Mouse (Mus musculus) common myeloid progenitor, adult 5-6 weeks (primary cell): ENCODE measurements around the gene Cytip. TPM values are rescaled to one million over a fixed set of nuclear protein-coding genes. Genes with fewer than 3 reads are reported as not detected.
A peak's percentile ranks its signal among the peaks of the same experiment; 100 is the strongest.

Experiments
- ATAC-seq: replicated peaks from 2 replicates; pipeline ENCODE4 v1.8.0; 2016; ENCODE audit warnings: low read depth, mild to moderate bottlenecking, moderate TSS enrichment, inconsistent platforms; ENCODE audit not compliant: poor library complexity, severe bottlenecking
- total RNA-seq: library from RNA; stranded (forward); fragments of 200-1000, 187-1606 nt; gene quantifications from 2 replicates; pipeline ENCODE4 v1.2.3, GENCODE M21; 2017

Gene Cytip
- 23.5 and 45.5 TPM in 2 replicates for total RNA-seq

DNA sequence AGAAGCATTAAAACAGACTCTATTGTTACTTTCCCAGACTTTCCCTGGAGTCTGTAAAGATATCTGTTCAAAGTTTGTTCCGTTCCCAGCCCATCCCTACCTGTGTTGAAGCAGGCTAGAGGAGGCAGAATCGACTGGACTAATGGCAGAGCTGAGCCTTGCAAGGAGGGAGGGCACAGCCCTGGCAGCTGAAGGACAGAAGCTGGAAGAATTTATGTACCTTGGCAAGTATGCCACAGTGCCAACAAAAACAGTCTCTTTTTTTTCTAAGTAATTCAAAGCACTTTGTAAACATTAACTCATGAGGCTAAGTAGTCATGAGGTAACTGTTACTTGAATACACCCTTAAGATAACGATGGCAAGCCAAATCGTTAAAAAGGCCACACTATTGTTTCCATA is at the start of gene Cytip:
Gene Cytip, minus strand, starts transcription at position 187 of the 400 bp plus-strand sequence.
- ATAC-seq, result no peak

DNA sequence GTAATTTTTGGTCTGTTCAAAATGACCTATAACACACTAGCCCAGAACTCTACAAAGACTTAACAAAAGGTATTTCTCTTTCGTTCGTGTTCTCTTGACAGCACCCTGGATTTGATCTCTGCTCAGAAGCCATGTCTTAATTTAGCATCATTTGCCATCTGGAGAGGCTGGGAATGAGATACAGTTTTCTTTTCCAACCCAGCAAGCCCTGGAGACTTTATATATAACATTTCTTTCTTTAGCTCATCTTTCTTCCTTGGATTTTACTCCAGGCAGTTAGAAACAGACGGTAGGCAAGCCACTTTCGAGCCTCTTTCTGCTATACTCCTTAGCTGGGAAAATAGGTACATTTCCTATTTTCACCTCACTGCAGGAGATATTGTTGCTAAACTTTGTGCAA is 45.3 kb upstream of the Cytip start:
- no peak for ATAC-seq

DNA sequence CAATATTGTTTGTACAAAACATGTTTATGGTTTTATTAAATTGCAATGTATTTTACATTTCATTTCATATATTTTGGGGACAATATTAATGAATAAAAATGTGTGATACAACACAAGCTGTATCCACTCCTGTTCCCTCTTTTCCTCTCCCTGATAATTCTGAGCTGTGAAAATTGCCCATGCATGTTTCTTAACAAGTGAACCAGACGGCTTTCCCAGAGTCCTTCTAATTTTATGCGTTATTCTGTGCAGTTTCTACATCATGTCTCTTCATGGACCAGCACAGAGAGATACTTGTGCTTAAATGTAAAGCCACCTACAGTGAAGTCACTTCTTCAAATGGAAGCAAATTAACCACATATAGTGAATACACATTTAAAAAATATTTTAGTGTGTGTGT is 42.2 kb upstream of the Cytip start:
- no peak for ATAC-seq

DNA sequence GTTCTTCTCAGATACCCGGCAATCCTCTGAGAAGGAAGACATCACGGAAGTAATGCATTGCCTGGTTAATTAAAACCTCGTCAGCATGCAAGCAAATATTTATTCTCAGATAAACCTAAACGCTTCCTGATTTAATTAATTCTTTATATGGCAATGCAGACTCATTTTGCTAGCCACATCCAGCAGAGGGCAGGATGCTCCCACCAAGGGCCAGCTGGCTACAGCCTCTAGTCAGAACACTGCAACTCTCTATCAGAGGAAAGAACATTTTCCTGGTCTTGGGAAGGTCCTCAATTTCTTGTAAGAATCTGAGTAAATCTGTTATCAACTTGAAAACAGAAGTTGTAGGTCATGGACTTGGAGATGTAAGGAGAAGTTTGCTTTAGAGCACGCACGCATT is 4.1 kb upstream of the Cytip start:
- ATAC-seq, result peak; percentile 90

DNA sequence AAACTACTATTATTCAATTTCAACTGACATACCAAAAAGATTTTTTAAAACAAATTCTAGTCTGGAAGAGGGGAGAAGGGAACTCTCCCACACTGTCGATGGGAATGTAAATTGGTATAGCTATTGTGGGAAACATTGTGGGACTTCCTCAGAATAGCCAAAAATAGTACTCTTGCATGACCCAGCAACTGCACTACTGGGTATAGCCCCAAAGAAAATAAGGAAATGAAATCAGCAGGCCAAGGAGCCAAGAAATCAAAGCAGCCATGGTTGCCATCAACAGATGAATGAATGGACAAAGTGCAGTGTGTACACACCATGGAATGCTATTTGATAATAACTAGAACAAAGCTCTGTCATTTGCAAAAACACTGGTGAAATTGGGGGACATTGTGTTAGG is 1.5 kb upstream of the Cytip start:
- peak; percentile 82 for ATAC-seq

DNA sequence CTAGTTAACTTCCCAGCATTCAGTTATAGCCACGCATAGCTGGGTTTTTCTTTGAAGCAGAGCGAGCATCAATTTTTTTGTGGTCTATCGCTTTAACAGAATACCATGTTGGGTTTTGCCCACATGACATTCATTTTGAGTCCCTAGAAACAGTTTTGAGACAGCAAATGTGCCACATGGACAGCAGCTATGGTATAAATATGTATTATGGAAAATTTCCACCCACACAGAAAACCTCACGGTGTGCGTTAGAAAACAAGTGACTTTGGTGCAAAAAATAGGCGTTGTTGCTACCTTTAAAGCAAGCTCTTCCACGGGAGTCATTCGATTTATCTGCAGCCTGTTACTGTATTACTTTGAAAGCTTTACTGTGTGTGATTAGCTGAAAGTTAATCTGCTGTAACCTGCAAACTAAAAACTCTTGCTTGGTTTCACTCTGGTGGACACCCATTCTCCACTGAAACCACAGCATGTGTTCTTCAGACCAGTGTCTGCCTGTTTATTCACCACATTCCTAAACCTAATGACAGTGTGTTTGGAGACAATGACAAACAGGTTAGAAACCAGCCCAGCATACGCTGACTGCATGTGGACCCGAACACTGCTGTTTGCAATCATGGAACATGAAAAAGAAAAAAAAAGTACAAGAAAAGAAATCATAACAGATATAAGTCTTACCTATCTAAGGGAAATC is 763 bp downstream of the Cytip start:
- ATAC-seq, result no peak

DNA sequence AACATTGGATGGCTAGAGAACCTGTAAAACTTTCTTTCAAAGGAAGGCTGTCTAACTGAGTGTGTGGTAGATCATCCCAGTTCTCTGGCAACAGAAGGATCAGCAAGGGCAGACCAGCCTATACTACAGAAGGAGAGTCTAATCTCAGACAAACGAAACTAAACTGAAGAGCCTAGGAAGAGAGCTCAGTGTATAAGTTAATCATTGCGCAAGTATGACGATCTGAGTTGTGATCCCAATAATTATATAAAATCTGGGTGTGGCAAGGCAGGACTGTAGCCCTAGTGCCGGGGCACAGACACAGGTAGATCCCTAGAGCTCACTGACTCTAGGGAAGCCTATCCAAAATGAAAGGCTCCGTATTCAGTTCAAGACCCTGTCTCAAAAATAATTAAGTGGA is 3.2 kb downstream of the Cytip start:
- ATAC-seq, result no peak

DNA sequence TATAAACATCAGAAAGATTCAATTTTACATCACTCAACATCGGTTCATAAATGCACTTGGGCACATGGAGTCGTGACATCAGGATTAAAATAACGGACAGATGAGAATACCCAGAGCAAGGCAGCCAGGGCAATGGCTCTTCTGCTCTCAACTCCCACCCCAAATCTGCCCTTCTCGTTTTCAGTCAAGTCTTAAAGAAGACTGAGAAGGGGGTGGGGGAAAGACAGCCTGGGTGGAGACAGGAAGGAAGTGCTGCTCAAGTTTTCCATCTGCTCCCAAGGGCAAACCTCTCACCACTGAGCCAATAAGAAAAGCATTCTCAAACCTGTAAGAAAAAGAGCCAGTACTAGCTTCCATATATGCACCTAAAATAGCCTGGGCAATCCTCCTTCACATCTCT is 5.8 kb downstream of the Cytip start:
- ATAC-seq, result peak; percentile 29; the same call in 1 of the 2 replicates

DNA sequence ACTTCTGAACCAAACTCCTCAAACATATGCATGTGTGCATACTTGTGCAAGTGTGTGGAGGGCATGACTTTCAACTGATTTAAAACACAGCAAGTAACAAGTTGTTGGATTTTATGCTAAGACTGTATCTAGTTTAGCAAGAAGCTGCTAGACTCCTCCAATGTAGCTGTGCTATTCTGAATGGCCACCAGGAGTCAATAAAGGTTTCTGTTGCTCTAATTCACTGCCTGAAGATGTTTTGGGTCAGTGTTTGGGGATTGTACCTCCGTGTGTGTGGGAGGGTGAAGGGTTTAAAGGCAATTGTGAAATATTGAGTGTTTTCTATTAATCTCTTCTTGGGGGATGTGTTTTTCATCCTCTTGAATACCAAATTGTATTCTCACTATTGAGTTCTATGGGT is 6.4 kb downstream of the Cytip start:
- ATAC-seq, result peak; percentile 73; the same call in 1 of the 2 replicates

DNA sequence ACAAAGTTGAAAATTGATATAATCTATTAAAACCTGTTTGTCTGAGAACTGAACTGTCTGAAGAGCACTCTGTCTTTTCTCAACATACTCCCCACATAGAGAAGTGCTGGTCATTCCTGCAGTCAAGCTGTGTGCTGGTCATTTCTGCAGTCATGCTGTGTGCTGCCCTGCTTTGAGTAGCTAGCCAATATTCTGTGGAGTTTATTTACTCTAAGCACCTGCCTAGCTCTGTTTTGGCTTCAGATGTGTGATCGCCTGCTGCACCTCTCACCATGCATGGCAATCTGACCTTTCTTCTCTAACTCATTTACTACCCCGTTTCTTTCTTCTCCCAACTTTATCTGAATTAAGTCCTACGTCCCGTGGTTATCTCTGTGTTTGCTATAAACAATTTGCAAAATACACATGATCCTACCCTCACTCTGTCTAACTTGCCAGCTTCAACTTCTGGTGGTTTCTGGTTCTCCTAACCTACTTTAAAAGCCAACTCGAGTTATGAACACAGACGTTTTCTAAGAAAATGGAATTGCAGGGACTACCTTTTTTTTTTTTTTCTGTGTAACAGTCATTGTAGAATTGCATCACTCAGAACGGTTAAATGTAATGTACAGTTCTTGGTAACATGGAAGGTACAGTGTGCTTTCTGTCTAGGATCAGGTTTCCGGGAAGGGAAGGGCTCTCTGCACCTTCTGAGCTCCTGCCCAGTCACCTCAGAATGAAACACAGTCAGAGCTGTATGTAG is 7.9 kb downstream of the Cytip start:
- ATAC-seq, result no peak

DNA sequence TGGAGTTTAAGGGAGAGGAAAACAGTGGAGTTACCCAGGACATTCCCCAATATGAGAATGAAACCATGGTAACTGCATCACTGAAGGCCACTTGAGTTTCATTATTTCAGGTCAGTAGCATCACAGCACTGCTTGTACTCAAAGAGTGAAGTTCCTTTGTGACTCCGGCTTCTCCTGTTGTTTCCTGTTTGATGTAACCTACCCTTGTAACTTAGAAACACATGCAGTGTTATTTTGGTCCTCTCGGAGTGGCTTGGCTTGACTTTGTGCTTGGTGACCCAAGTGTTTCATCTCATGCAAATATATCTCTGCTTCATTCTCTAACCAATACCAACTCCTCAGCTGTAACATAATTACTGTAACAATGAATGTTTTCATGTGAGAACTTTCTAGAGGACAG is 11.1 kb downstream of the Cytip start:
- ATAC-seq, result 0 out of 2 replicates have a peak, but pooled peaks have one; percentile 17

DNA sequence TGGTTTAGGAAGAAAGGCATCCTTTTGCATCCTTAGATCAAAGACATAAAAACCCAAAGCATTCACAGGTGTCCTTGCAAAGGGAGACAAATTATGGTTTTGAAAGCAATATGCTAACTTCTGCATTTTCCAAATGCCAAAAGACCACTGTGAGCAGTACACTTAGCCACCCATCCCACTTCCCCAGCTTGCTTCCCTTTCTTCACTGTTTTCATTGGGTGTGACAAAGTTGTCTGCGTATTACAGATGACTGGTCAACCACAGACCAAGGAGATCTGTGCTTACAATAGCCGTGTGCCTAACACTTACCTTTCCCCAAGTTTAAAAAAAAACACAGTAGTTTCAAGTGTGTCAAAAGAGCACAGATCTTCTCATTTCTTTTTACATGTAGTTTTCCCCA is 11.7 kb downstream of the Cytip start:
- ATAC-seq, result peak; percentile 98

DNA sequence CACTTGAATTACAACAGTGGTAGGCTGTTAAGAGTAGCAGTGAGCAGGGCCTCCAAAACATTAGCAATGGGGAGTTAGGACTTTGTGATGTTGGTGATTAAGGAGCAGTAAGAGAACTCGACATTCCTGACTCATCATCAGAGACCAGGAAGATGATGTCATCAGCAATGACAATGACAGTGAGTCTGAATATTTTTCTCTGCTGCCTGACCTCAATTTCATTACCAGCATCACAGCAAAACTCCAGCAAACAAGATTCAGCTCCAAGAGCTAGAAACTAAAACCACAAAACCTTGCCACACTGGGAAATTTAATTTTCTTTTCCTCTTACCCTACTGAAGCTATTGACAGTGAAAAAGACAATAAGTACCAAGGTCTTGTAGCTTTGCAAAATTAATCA is 14.6 kb downstream of the Cytip start:
- no peak for ATAC-seq

DNA sequence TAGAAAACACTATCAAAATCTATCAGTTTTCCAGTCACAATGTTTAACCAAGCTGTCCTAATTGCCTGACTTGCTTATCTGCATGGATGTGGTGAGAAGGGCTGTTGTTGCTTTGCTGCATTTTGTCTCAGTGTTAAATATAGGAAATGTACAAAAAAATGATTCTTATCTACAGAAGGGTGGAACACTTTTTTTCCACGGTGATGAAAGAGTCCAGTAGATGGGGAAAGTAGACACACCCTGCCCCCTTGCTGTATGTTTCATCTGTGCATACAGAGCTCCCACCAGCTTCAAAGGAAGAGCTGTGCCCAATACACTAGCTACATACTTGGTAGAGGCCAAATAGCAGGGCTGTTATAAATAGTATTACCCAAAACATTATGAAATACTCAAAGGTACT is 16.3 kb downstream of the Cytip start:
- peak; percentile 65 for ATAC-seq

DNA sequence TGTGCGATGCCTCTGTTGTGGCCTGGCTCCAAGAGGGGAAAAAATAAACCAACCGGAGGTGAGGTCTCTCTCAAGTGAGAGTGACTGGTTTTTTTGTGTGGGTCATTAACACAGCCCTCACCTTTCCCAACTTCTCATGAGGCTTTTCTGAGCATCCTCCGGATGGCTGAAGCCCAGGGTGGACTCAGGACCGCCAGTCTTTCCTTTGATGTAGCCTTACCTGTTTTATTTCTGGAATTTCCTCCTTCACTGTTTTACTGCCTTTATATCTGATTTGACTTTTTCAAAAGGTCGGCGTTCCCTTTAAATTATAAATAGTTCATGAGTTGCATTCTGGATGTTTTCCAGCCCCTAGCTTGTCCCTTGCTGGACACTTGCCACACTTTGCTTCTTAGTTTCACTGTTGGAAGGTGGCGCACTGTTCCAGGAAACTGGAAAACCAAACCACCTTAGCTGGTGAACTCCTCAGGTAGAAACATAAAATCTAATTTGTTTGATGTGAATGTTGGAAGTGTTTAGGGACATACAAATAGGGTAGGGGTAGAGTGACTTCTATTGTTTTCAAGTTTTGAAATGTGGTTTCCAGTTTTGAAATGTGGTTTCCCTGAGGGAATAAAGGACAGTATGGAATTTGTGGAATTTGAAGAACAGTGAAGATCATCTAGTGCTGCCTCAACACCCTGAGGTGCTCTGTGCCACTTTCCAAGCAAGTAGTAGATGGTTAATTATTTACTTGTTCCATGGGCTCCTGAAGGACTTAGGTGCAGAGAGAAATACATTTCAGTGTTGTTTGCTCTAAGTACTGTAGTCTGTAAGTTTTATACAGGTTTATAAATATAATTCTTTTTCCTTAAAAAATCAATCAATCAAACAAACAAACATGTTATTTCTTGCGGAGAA is 19.7 kb downstream of the Cytip start:
- ATAC-seq, result no peak

DNA sequence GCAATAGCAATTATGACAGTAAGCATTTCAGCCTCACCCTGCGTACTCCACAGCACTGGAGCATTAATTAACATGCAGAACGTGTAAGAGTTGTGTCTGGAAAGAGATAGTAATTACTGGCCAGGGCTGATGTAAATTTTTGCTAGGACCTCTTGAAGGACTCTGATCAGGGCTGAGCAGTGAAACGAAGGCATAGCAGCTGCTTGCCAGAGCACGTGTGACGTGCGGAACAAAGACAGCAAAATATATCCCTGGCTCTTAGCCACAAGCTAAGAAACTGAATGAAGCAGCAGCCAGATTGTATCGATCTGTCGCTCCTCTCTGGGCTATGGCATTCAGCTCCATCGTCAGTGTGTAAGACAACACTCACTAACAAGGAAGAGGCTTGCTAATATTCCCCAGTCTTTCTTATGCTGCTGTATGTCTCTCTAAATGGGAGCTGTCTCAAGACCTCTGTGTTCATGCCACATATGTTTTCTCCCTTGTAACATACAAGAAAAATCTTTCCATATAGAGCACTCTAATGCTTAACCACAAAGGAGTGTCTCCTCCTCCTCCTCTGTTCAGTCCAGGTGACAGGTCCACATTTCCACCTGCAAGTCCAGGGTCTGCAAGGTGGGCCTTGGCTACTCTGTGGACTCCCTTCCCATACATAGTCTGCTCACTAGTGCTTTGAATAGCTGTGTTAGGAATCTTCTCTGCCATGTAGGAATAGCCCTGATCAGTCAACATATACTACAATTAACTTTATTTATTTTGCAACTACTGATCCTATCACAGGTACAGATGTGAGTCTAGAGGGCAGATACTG is 20.7 kb downstream of the Cytip start:
- ATAC-seq, result no peak

DNA sequence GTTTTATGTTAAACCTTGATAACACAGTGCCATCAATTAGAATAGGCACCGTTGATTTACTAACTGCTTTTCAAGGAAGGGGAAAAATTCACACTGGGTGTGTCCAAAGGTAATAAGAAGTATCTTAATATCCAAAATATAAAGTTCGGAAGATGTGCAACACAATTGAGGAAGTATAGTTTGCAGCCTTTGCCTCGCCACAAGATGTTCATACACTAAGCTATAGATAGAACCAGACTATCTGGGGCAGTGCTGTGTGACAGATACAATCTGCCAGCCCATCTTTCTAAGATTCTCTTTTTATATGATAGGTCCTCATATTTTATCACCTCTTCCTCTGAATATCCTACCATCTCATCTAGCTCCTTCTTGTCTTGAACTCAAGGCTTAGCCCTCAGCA is 22.4 kb downstream of the Cytip start:
- peak; percentile 57 for ATAC-seq

DNA sequence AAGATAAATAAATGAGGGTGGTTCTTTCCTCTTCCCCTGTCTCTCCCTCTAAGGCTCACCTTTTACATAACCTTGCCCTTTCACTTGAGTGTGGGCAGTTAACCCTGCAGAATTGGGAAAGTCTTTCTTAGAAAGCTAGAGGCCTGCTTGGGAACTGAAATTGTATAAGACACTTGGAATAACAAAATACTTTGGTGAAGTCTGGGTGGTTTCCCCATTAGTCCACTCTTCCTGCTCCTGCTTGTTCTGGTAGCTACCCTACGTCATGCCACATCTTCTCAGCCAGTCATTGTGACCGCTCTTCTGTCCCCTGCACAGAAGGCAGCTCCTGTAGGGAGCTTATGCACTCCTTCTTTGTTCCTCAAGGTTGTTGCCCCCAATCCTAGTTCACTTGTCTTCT is 26.2 kb downstream of the Cytip start:
- ATAC-seq, result no peak

DNA sequence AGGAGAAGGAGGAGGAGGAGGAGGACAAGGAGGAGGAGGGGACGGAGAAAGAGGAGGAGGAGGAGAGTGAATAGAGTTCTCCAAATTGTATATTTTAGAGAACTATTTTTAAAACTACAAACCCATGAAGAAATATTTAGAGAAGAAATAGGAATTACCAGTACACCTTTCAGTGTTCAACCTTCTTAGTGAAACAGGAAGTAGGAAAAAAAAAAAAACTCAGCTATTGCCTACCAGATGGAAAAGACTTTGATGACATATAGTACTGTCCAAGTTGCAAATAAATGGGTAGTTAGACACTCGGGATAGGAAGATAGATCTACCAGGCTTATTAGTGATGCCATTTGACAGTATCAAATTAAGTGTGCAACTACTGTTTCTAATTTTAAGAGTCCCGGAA is 27.7 kb downstream of the Cytip start:
- no peak for ATAC-seq

DNA sequence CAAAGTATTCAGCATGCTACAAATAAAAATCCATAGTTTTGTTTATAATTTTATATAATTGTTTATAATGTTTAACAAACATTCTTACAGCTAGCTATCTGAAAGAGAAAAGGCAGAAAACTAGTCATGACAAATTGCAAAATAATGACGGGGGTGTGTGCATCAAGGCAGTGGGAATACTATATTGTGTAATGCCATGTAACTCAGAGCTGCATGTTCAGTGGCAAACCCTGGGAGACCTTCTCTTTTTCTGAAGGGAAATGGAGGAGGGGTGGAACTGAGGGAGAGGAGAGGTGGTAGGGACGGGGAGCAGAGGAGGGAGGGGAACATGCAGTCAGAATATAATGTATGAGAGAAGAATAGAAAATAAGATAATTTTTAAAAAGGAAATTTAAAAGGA is 28.6 kb downstream of the Cytip start:
- ATAC-seq, result 0 out of 2 replicates have a peak, but pooled peaks have one; percentile 23
